Mouse (Mus musculus): Measurements from ENCODE around the gene Pigx. TPM values are rescaled to one million over a fixed set of nuclear protein-coding genes. Genes with fewer than 3 reads are reported as not detected.
"Not testable (repeated sequence)": the region's sequence is repeated elsewhere in the genome, so short reads cannot be mapped to it uniquely, and the experiment has no call there.

Pigx gene
- total RNA-seq, 2 experiments from 2014 or later, result 4.7 to 24.7 TPM

DNA sequence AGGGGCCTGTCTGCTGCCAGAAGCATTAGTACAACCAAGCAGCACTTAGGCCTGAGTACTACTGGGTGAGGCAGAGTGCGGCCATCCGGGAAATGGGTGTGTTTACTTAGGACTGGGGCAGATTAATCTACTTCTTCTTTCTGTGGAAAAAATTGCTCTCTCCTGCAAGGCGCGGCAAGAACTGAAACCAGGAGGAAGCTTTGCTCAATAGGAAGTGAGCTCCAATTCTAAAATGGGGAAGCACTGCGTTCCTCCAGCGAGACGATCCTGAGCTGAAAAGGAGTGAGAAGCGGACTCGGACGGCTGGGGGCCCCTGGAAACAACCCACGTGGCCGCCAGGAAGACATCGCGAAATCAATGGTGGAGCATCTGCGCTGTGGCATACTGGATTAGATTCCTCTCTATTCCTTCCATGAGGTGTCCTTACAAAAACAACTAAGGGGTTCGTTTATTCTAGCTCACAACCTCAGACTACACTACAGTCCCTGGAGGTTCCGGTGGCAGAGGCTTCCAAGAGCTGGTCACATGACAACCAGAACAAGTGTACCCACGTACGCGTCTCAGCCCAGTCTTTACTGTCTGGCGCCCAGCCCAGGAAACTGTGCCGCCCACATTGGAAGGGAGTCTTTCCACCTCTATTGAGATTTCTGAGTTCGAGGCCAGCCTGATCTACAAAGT lies 14.1 kb upstream of the Pigx start:
- peak; percentile 43; the same call in 1 of the 2 replicates for ATAC-seq (replicated peaks; ENCODE audit: low FRiP score, poor library complexity, severe bottlenecking)

DNA sequence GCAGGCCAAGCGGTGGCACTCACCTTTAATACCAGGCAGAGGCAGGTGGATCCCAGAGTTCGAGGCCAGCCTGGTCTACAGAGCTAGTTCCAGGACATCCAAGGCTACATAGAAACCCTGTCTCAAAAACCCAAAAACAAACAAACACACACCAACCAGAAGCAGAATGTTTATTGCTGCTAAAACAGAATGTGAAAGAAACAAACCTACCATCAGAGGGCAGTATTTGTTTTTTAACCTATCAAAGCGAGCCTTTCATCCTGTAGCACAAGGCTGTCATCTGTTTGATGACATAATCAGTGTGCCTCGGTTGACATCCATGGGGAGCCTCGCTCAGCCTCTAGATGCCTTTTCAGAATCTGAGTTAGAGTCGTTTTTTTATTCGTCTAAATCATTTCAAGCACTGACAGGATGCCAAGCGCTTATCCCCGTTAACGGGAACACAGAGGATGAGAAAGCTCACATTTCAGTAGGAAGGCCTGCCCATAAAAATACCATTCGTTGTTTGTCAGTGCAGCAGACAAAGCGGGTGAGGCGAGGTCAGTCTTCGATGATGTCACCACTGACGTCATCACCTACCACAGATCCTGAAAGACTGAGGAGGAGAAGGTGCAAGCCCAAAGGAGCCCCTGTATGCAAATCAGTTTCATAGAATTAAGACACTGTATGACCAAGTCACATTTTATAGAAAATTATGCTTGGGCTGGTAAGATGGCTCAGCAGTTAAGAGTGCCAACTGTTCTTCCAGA lies 11.6 kb upstream of the Pigx start:
- no peak for ATAC-seq (replicated peaks; ENCODE audit: low FRiP score, poor library complexity, severe bottlenecking)

DNA sequence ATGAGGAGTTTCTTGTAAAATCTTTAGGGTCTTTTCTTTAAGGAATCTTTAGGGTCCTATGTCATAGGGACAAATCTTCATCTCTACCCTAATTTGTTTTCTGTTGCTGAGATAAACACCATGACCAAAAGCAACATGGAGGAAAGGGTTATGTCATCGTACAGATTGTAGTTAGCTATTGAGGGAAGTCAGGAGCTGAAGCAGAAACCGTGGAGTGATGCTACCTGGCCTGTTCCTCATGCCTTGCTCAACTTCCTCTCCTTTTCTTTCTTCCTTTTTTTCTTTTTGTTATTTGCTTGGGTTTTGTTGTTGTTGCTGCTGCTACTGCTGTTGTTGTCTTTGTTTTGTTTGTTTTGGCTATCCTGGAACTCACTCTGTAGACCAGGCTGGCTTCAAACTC lies 9.0 kb upstream of the Pigx start:
- ATAC-seq (replicated peaks; ENCODE audit: low FRiP score, poor library complexity, severe bottlenecking), result no peak

DNA sequence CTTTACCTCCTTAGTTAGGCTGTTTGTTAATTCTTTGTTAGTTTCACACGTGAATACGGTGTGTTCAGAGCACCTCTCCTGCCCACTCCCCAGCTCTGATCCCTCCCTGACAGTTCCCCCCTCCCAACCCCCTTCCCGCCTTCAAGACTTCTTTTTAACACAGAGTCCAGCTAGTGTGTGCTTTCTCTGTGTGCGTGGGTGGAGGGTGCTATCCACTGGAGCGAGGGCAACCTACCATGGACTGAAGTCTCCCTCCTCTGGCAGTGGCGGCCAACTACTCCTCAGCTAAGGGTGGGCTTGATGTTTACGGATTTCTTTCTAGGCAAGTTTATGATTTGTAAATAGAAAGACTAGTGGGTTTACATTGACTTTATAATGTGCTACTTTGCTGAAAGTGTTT lies 8.6 kb upstream of the Pigx start:
- no peak for ATAC-seq (replicated peaks; ENCODE audit: low FRiP score, poor library complexity, severe bottlenecking)

DNA sequence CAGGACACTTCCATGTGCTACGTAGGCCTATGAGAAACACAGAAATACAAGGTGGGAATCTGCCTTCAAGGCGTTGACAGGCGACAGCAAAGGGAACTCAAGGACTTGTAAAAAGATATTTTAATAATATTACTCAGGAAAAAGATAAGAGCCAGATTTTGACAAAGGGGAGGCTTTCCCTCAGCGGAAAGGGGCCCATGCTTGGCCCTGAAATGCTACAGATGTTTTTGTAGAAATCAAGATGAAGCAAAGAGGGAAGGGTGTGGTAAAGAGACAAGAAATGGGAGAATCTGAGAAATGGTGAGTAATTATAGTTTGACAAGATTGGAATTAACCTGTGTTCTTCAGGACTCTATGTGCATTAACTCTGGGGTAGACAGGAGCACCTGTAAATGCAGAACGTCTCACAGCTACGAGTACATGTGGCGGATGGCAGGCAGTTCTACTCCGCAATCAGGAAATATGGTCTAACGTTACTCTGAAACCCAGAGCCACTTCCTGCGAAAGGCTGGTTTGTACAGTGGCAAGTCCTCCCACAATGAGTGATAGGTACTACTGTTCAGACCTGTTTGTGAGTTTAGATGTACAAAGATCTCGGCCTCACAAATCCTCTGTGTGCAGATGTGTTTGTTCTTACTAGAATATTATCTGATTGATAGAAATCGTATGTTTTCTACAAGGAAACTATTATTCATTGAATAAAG lies 8.0 kb upstream of the Pigx start:
- ATAC-seq (replicated peaks; ENCODE audit: low FRiP score, poor library complexity, severe bottlenecking), result no peak

DNA sequence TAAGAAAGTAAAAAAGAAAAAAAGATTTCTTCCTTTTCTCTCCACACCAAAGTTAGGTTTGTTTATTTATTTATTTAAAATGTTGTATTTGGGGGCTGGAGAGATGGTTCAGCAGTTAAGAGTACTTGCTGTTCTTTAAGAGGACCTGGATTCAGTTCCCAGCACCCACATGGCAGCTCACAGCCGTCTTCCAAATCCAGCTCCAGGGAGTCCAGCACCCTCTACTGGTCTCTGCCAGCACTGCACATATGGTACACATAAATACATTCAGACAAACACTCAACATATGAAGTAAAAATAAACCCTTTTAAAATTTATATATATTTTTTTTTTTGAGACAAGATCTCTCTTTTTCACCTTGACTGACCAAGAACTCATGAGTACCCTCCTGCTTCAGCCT lies 6.2 kb upstream of the Pigx start:
- no peak for ATAC-seq (replicated peaks; ENCODE audit: low FRiP score, poor library complexity, severe bottlenecking)

DNA sequence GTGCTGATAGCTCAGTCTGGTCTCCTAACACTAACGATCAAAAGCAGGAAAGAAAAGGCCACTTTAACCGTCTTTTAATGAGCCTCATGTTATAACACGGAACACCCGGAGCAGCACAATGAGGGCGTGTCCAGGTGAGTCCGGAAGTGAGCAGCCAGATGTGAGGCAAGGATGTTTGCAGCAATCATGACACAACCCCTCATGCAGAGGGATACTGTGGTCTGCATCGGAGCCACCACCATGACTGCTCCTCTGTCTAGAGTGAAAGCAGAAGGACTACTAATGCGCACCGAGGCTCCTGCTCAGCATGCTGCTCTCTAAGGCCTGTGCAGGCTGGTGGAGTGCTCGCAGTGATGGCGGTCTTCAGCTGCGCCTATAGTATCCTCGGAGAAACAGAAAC lies 2.8 kb upstream of the Pigx start:
- ATAC-seq (replicated peaks; ENCODE audit: low FRiP score, poor library complexity, severe bottlenecking), result no peak

DNA sequence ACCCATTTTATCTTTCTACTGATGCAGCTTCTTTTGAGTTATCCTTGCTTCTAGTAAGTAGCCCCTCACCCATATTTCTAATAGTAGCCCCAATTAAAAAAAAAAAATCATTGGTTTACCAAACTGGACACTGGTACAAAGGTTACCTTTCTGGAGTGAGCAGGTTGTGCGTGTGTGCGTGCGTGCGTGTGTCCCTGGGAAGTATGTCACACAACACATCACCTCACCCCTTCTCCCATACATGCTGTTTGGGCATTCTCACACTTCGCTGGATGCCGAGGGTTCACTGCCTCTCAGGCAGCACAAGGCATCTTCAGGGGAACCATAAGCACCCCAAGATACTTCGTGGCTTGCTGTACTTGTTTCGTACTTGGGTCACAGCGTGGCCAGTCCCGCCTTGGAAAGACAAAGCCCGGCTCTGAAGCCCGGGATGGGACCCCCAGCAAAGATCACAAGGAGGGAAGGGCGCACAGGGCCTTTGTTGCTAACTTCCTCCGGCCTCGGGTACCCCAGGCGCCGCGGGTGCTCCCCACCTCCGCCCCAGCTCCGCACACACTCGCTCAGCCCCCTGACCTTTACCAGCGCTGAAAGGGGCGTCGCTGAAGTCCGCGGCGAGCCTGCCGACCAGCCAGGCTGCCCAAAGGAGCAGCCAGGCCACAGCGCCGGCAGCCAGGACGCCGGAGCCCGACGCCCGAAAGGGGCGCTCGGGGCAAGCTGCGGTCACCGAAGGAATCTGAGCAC lies 473 bp downstream of the Pigx start:
- ATAC-seq (replicated peaks; ENCODE audit: low FRiP score, poor library complexity, severe bottlenecking), result peak; percentile 55

DNA sequence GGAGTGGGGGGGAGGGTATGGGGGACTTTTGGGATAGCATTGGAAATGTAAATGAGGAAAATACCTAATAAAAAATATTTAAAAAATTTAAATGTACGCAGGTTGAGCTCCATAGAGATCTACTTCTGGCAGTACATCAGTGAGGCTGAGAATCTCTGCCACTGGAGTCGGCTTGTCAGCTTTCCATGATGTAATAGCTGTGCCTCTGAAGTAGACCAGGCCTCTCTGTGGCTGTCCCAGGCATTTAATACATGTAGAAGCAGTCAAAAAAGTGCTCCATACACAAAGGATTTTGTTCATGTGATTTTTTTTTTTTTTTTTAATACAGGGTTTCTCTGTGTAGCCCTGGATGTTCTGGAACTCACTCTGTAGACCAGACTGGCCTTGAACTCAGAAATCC lies 1.8 kb downstream of the Pigx start:
- ATAC-seq (replicated peaks; ENCODE audit: low FRiP score, poor library complexity, severe bottlenecking), result not testable (repeated sequence)

DNA sequence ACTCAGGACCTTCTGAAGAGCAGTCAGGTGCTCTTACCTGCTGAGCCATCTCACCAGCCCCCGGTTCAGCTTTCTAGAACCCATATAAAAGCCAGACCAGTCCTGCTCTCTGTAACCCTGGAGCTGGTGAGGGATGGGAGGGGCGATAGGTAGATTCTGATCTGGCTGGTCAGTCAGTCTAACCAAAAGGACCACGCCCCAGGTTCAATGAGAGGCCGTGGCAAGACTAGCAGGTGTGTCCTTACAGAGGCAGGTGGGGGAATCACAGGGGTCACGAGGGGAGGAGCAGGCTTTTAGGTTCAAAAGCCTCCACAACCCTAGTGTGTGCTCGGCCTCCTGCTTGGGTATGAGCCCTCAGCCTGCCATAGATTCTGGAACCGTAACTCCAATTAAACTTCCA lies 8.1 kb downstream of the Pigx start:
- ATAC-seq (replicated peaks; ENCODE audit: low FRiP score, poor library complexity, severe bottlenecking), result no peak

DNA sequence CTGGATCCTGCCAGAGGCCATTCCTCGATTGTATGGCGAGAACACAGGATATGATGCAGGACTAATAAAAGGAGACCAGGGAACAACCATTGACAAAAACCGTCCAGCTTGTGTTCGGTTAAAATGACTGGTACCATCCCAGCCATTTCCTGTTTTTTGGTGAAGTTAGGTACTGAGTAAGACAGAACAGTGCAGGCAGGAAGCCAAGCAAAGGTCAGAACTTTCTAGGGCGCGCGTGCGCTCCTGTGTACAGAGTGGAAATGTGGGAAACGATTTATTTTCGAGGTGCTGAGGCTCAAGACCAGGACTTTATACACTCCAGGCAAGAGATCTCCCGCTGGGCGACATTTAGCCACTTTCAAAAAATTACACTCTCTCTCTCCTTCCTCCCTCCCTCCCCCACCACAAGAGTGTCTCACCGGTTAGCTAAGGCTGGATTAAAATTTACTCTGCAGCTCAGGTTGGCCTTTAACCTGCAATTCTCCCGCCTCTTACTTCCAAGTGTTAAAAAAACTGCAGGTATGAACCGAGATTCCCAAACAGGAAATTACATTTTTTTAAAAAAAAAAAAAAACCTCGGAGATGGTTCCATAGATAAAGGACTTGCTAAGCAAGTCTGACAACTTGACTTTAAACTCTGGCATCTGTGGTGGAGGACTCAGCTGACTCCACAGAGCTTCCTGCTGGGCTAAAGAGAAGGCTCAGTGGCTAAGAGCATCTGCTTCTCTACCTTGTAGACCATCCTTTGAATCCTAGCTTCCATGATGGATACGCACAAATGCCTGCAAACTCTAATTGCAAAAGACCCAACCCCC lies 11.7 kb downstream of the Pigx start:
- ATAC-seq (replicated peaks; ENCODE audit: low FRiP score, poor library complexity, severe bottlenecking), result no peak

DNA sequence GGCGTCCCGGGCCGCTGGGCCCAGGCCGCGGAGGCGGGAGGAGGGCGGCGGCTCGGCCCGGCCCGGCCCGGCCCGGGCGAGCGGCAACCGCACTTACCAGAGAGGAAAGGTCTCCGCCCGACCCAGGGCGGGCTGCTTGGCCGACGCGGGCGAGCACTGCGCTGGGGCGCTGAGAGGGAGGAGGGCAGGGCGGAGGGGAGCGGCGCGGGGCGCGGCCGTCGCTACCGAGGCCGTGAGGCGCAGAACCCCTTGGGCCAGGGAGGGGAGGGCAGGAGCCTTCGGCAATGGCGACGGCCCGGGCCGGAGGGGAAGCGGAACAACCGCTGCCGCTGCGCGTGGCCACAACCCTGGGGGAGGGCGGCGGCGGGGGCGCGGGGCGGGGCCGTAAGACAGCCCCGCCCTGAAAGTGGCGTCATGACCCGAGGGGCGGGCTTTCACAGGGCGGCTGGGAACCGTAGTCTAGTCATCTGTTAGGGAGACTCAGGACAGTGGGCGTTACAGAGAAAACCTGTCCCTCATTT lies 20.5 kb downstream of the Pigx start, which contains the start of gene Pak2:
TSS of gene Pak2 (minus strand) at position 352 of the 521 bp plus-strand sequence.
- ATAC-seq (replicated peaks; ENCODE audit: low FRiP score, poor library complexity, severe bottlenecking), result peak; percentile 93

DNA sequence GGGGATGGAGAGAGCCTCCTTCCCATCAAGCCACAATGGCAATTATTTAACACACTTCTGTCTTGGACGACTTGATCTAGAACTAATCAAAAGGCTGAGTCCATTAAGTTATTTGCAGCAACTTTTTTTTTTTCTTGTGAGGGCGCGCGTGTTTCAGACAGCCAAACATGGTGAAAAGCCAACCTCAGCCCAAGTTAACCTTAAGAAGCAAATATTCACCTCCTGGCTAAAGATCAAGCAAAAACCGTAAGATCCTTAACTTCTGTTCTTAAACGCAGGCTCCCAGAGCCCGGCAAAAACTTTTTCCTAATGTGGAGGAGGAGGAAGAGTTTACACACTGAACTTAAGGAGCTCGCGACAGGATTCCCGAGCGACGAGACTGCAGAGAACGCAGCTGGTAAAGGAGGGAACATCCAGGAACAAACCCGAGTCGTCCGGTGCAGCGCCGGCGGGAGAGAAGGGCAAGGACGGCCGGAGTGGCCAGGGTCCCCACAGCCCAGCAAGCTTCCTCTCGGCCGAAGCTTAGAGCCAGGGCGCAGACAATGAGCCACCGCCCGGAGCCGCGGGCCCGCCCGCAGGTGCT lies 21.0 kb downstream of the Pigx start:
- peak; percentile 5; the same call in 1 of the 2 replicates for ATAC-seq (replicated peaks; ENCODE audit: low FRiP score, poor library complexity, severe bottlenecking)

DNA sequence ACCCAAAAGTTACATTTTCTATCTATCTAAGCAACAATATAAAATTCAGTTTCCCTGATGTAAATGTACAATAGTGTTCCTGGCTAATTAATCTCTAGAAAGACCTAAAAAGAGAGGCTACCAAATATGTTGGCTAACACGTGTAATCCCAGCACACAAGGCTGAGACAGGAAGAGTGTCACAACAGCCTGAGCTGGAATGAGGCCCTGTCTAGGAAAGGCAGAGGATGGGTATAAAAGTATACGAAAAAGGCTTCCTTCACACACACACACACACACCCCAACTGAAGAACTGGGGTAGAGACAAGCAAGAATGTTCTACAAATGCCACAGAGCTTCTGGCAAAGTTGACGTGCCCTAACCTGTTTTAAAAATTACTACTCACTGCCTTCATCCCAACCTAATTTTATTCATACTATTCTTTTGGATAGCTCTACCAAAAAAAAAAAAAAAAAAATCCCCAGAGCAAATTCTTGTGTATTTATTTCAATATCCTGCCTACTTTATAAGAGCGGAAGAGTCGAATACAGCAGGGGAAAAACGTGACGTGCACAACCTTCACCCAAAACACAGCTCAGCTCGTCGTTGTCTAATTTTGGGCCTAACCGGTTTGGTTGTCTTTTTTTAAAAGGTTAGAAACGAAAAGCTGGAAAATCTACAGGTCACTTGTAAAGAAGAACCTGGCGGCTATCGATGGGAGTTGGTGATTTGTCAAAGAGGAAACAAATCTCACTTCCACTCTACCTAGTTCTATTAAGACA lies 21.7 kb downstream of the Pigx start:
- ATAC-seq (replicated peaks; ENCODE audit: low FRiP score, poor library complexity, severe bottlenecking), result no peak

DNA sequence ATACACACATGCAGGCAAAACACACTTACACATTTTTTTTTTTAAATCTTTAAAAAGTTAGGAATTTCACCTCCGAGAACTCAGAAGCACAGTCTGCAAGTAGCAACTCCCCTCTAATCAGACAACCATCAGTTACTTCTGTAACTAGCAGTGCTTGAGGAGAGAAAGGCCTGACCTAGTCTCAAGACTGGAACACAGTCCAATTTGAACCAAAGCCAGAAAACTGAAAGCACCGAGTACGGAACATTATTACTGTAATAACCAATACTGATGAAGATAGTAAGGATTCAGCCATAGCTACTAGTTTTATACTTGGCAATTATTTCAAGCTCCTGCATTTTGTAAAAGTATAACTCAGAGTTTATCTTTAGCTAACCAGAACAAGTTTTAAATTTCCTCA lies 23.1 kb downstream of the Pigx start:
- ATAC-seq (replicated peaks; ENCODE audit: low FRiP score, poor library complexity, severe bottlenecking), result no peak

DNA sequence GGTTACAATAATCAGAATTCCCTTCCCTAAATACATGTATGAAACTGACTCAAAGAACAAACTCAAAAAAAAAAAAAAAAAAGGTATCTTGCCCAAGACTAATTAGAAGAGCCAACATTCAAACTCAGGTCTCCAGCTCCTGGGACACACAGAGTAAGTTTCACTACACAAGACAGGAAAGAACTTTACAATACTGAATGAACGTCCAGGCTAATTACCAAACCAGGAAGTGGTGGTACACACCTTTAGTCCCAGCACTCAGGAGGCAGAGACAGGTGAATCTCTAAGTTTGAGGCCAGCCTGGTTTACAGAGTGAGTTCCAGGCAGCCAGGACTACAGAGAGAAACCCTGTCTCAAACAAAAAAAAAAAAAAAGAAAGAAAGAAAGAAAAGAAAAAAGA lies 23.8 kb downstream of the Pigx start:
- ATAC-seq (replicated peaks; ENCODE audit: low FRiP score, poor library complexity, severe bottlenecking), result no peak

DNA sequence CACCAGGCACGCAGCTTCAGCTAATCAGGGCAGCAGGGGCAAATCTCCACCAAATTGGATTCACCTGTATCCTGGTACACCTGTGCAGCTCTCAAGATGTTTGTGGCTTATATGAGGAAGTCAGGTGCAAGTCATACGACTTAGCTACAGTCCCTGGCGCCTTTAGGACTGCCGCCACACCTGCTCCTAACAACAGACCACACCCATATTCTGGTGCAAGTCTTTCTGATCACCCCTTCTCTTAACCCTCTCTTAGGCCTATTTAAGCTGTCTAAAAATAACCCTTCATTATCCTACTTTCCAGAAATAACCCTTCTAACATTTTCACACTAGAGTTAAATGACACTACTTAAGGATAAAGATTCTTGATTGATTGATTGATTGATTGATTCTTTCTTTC lies 29.5 kb downstream of the Pigx start:
- not testable (repeated sequence) for ATAC-seq (replicated peaks; ENCODE audit: low FRiP score, poor library complexity, severe bottlenecking)

All from erythroid progenitor cell, adult 5-6 weeks (primary cell).